Mouse (Mus musculus): Measurements from ENCODE around the gene Il16. TPM values are rescaled to one million over a fixed set of nuclear protein-coding genes. Genes with fewer than 3 reads are reported as not detected.

The Il16 gene
- polyA plus RNA-seq, 1 experiment: not detected

DNA sequence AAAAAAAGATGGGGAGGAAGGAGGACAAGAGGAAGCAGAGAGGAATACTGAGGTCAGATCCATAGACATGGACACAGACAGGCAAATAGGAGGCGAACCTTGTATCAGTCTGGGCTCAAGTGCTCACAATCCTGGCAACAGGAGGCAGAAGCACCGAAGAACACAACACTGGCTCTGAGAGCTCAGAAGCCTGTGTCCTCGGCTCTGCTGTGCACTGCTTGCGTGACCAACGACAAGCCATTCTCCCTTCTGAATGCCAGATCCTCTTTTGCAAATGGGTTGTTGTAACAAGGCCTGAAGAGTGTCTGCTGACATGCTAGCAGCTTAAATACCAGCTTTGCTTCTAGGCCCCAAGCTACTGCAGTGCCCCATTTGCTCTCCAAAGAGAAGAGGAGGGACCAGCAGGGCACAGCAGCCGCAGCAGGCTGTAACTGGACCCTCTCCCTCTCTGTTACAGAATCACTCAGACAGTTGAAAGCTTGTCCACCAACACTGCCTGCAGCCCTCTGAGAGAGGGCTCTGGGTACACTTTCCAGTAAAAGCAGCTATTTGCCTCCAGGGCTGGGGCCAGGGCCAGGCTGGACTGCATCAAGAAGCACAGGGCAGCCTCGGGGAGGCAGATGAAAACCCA lies 5.7 kb downstream of the Il16 start:
- no peak for TF ChIP-seq GATA1 (IDR thresholded peaks at IDR 0.05; ENCODE audit: low read length)

DNA sequence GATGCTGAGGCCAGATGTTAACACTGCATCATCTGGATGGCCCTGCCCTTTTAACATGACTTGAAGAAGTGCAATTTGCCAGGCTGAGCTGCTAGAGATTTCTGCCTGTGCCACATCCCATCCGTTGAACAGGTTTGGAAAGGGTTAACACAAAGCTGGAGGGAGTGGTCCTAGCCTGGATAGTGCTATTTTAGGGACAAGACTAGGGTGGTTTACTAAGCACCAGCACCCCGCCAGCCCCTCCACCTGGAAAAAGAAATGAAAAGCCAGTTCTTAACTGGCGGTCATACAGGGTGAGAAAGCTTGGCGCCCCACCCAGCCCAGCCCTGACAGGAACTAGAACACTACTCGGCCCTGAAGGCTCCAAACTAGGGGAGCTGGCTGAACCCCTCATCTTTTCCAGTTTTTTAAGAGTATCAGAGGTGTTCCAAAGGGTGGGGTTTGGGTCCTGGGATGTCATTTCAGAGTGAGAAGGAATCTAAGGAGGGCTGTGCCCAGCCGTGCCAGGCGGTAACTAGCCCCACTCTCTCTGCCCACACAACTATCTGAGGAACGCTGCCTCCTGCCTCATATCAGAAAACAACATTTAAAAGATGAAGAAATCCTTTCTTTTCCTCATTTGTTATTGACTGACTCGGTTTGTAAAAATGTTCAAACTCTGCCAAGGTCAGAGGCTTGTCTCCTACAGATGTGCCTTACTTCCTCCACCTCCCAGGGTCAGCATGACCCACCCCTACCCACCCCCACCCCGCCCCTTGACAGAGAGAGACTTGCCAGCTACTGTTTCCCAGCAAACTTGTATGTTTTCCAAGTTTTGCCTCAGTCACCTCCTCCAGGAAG lies 6.7 kb downstream of the Il16 start:
- TF ChIP-seq GATA1 (IDR thresholded peaks at IDR 0.05; ENCODE audit: low read length): no peak

DNA sequence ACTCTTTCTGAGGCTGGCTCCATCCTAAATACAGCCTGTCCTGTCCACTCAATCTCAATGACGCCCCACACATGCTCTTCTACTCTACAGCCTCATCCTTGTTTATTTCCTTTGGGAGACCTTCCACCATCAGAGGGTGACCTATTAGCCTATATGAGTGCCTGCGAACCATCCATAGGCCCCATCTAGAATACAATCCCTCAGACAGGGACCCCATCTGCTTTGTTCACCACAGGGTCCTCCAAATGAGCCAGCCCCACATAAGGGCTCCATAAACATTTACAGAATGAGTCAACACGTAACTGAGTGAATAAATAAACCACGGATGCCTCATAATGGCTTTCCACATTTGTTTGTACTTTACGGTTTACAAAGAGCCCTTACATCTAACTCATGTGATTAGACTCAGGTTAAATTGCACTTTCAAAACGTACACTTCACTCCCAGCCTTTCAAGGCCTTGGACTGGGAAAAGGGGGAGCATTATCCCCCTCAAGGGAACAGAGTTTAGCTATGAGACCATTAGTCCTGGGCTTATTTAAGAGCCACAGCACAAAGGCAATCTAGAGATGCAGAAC lies 7.5 kb downstream of the Il16 start:
- no peak for TF ChIP-seq GATA1 (IDR thresholded peaks at IDR 0.05; ENCODE audit: low read length)

DNA sequence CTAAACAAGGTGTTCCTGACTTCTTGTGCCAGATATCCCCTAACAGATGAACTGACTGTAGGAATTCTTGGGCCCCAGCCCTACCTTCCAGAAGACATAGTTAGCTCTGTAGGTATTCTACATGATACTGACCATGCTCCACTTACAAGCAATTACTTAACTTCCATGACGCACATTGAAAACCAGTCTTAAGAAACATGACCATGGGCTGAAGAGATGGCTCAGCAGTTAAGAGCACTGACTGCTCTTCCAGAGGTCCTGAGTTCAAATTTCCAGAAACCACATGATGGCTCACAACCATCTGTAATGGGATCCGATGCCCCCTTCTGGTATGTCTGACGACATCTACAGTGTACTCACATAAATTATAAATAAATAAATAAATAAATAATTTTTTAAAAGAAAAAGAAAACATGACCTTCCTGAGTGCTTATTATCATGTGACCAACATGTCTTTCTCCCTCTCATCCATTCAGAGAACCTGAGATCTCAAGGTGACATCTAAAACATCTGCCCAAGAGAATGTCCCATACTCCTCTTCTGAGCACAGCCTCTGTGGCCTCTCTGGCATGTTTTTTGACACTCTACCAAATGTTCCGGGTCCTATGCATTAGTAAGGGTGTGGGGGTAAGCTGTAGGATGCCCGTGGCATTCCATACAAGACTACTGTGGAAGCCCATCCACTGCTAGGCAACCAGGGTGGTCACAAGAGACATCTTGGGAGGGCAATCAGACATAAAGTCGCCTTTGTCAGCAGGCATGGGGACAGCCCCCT lies 9.0 kb downstream of the Il16 start:
- TF ChIP-seq GATA1 (IDR thresholded peaks at IDR 0.05; ENCODE audit: low read length): no peak

DNA sequence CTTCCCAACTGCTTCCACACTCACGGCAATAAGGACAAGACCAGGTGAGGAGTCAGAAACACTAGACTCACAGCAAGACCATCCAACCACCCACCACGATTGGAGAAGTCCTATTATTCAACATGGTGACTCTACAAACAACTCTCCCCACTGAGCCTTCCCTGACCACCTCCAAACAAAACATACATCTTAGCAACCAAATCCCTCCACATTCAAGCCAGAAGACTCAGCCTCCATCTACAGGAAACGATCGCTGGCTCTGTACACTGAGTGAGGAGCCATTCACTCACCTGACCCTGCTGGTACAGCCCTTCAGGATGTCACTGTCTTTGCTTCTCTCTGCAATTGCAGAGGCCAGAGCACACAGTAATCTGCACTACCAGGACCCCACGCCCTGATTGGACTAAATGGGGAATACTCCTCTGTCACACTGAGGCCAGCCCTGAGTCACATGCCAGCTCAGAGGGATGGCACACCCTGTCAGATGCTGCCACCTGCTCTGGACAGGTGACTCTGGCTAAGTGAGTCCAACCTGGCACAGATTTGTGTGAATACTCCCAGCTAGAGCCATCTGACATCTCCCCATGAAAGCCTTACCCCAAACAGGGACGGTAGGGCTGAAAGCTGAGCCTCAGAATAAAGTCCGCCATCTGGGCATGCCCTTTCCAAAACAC lies 10.3 kb downstream of the Il16 start:
- no peak for TF ChIP-seq GATA1 (IDR thresholded peaks at IDR 0.05; ENCODE audit: low read length)

DNA sequence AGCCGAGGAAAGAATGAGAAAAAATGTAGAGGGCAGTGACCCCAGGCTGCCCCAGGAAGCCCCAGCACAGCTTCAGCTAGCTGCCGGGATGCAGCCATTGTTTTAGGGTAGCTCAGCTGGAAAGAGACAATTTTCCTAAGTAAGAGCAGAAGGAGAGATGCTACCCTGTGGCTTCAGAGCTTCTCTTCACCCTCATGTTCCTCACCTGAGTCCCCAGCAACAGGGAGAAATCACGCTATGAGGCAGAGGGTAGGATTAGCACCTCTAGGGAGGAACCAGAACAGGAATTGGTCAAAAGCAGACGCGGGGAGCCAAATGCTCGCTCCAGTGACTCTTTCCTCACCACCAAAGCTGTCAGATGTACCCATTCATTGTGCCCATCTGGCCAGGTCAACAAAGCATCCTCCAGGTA lies 10.8 kb downstream of the Il16 start:
- TF ChIP-seq GATA1 (IDR thresholded peaks at IDR 0.05; ENCODE audit: low read length): no peak

DNA sequence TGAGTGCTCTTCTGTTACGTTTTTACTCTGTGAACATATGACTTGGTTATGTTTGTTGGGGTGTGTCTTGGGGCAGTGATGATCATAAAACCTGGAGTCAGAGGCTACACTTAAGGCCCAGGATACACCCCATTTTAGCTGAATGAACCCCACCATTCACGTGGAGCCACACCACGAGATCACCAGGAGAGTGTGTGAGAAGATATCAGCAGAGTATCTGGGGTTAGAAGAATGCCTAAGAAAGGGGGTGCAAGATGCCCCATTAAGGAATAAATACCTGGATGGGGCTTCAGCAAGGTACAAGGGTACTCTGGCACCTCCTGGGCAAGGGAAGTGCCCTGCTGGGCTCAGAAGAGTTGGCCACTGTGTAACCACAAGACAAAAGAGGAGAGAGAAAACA lies 11.3 kb downstream of the Il16 start:
- no peak for TF ChIP-seq GATA1 (IDR thresholded peaks at IDR 0.05; ENCODE audit: low read length)

DNA sequence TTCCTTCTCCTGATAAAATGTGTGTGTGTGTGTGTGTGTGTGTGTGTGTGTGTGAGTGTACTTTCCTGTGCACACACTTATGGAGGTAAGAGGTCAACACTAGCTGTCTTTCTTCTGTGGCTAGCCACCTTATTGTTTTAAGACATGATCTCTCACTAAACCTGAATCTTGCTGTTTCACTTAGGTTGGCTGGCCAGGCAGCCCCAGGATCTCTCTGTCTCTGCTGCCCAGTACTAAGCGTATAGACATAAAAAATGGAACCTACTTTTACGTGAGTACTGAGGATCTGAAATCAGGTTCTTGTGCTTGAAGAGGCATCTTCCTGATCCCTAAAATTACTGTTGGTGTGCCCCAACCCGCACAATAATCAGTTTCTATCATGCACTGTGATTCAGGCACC lies 12.7 kb downstream of the Il16 start:
- TF ChIP-seq GATA1 (IDR thresholded peaks at IDR 0.05; ENCODE audit: low read length): no peak

DNA sequence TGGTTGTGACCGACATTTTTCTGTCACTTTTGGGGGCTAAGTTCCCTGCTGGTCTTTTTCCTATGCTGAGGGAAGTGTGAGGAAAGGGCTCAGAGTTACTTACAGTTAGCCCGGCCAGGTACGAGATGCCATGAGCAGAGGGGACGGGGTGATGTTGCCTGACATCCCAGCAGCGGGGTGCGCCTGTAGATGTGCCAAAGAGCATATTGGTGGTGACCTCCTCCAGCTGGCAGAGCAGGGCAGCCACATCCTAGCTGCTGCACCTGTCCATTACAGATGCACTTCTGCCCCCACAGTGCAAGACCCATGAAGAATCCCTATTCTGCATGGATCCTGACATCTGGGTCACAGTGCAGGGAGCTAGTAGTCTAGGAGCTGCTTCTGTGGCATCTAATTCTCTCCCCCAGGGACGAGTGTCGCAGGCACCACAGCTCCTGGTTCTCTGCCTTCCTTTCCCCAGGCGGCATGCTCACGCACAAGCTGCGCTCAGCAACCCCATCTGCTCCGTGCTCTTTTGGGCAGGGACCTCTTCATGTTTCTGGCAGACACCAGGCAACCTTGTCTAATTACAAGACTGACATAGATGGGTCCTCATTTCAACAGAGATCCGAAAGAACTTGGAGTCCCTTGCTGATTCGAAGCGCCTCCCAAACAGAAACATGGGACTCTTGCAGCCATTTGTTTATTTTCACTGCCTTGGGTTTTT lies 13.4 kb downstream of the Il16 start:
- TF ChIP-seq GATA1 (IDR thresholded peaks at IDR 0.05; ENCODE audit: low read length): no peak

DNA sequence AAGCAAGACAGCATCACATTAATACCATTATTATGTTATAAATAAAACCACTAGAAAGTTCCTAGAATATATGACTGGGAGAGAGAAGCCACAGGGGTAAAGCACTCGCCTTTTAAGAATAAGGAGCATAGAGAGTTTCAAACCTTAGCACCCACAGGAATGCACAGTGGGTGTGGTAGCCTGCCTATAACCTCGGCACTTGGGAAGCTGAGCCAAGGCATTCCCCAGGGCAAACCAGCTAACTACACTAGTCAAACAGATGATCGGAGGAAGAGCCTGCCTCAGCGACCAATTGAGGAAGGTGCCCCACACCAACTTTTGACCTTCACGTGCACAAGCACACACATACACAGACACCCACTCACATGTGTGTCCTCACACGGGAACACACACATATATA lies 14.2 kb downstream of the Il16 start:
- no peak for TF ChIP-seq GATA1 (IDR thresholded peaks at IDR 0.05; ENCODE audit: low read length)

DNA sequence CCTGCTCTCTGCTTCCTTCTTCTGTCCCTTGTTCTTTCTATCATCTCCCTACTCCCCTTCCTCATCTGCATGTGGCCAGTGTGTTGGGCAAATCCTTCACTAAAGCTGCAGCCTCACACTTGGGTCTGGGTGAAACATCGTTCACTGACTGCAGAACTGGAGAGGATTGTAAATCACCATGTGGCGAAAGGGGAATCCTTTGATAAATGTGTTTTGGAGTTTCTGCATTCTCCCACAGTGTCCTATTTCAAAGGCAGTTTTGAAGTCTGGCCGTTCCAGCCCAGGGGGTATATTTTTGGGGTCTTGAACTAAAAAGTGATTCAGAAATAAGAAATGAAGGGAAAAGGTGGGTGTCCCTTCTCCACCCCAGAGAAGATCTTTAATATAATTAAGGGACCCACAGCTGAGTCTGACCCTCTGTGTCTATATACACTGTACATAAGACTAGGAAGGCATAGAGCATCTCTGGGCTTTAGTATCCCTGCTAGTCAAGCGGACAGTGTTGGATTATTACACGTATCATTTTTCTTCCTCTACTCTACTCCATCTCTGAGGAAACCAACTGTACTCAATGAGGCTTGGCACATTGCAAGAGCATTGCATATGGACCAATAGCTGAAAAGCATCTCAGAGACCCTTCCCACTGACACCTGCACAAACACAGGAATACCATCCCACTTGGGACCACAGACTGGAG lies 18.4 kb downstream of the Il16 start:
- no peak for TF ChIP-seq GATA1 (IDR thresholded peaks at IDR 0.05; ENCODE audit: low read length)

DNA sequence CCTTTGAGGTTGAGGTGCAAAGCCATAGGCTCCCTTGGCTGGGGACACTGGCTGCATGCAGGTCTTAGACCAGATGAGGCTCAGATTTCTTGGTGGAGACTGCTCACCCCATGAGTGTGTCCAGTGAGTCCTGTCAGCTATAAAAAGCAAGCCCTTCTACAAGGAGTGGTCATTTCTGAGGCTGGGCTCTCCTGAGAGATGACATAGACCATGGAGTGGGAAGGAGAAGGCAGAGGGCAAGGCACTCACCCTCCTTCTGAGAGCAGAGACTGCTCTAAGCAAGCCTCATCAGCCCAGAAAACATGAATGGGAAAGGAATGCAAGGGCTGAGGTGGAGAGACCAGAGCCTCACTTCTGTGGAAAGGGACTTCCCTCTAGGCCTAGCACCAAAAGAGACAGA lies 19.7 kb downstream of the Il16 start:
- no peak for TF ChIP-seq GATA1 (IDR thresholded peaks at IDR 0.05; ENCODE audit: low read length)

DNA sequence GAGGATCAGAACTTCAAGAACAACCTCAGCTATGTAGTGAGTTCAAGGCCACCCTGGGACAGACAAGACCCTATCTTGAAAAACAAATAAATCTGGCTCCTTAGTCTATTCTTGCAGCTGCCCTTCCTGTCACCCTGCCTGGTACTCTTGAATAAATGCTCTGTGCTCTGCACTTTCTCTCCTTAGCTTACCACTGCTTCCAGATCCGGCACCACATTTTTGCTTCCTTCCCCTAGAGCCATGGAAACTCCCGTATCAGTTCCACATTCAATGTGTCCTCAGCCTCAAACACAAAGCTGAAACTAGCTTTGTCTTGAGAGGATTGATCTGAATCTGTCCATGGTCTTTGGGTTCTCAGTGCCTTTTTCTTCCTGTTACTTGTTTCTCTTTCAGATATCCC lies 21.0 kb downstream of the Il16 start:
- no peak for TF ChIP-seq GATA1 (IDR thresholded peaks at IDR 0.05; ENCODE audit: low read length)

DNA sequence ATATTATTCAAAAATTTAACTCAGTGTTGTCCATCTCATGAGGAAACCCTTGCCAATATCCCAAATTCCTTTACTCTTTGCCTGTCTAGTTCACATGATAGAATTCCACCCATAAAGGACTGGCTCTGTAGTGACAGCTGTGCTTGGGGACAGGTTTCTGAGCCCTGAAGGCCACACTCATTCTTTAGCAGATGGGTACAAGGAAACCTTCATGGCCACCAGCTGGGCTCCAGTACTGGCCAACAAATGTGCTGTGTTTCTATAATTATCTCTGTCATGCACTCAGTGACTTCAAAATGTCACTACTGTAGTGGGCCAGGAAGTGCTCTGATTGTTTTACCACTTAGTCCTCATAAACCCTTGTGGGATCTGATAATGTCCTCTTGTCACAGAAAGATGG lies 21.6 kb downstream of the Il16 start:
- TF ChIP-seq GATA1 (IDR thresholded peaks at IDR 0.05; ENCODE audit: low read length): no peak
